Mouse (Mus musculus) liver, embryonic 14 days (tissue): Measurements from ENCODE around the gene Pipox. TPM values are rescaled to one million over a fixed set of nuclear protein-coding genes. Genes with fewer than 3 reads are reported as not detected.

Experiments used
- polyA plus RNA-seq: library from polyadenylated mRNA; depleted of rRNA; stranded (reverse); fragments of >200 nt; gene quantifications from 2 replicates; pipeline ENCODE4 v1.2.3, GENCODE M21; 2012; rRNA removed

The Pipox gene
- 12.8 and 16.4 TPM in 2 replicates for polyA plus RNA-seq

DNA sequence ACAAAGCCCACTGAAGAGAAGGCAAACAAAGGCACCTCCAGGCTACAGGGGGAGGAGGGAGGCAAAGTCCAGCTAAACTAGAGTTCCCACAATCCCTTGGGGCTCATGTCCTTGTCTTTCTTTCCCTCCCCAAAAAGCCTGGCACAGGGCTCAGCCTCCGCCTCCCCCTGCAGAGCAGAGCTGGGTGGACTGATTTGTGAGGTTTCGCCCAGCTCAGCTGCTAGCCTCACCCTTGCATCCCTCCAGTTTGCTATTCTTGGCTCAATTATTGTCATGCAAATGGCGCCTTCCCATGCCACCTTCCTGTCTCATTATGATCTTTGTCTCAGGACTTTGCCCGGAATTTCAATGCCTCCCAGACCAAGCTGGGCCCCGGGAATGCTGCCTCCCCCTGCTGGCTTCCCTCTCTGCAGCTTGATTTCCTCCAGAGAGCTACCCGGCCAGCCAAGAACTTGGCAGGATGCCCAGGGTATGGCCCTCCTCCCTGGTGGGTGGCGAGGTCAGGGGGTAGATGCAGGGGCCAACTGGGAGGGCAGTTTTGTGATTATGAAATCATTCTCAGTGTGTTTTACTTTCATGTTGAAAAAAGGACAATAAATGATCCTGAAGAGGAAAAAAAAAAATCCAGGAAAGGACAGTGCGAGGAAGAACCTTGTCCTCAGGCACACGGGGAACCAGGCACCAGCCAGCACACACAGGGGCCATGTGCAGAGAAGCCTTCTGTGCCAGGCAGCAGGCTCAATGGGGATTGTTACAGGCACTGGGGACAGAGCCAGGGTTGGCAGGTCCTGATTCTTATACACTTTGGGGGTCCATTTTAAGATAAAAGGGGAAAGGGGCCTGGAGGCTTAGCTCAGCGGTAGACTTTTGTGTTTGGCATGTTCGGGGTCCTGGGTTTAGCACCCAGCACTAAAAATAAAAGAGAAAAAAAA is at the start of gene Pipox:
Pipox (minus strand) TSS at position 310 of the 932 bp plus-strand sequence.

DNA sequence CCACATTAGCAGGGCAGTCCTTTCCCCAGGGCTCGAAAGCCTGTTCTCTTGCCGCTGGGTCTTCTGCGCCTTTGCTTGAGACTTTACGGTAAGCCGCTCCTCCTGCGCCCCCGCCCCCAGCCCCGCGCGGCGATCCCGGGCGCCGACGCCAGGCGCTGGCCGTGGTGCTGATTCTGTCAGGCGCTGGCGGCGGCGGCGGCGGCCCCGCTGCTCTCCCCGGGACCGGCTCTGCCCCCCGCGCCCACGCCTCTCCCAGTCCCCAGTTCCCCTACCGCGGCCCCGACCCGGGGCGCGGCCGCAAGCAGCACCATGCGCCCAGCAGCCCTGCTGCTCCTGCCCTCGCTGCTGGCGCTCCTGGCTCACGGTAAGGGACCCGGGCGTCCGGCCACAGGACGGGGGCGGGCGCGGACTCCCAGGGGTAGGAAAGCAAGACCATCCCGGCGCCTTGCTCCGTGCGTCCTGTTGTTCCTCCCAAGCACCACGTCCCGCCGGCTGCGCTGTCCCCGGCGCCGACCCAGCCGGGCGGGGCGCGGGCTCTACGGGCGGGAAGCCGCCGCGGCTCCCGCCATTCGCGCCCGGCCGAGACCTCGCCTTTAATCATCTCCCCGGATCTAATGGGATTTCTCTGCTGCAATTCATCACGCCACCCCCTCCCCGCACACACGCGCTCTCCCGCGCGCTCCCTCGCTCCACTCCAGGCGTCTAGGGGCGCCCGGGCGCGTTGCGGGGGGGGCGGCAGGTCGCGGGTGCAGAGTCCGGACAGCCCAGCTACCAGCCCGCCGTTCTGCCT is 37.0 kb upstream of the Pipox start, which contains the start of gene Sez6:
Sez6 (plus strand) TSS at position 50 of the 790 bp plus-strand sequence.

Other genes starting within 250 kb of the Pipox start
- gene Nufip2, start 207.9 kb downstream of the Pipox start, polyA plus RNA-seq = 8.2 and 10.0 TPM in 2 replicates
- gene Cryba1, start 168.8 kb downstream of the Pipox start, polyA plus RNA-seq = not detected in 2 replicates
- gene Myo18a, start 130.8 kb downstream of the Pipox start, polyA plus RNA-seq = 11.7 and 14.6 TPM in 2 replicates
- not detected in 2 replicates for gene Gm10277, start 106.3 kb downstream of the Pipox start, polyA plus RNA-seq
- gene Sez6, start 36.7 kb upstream of the Pipox start, polyA plus RNA-seq = 0.05 TPM in 1 of 2 replicates, not detected in the other
- 16.6 and 20.0 TPM in 2 replicates for gene Phf12, start 88.7 kb upstream of the Pipox start, polyA plus RNA-seq
- gene Dhrs13, start 138.2 kb upstream of the Pipox start, polyA plus RNA-seq = 8.1 and 9.3 TPM in 2 replicates
- gene Flot2, start 143.8 kb upstream of the Pipox start, polyA plus RNA-seq = 15.5 and 16.9 TPM in 2 replicates
- 8.0 and 10.2 TPM in 2 replicates for gene Eral1, start 186.3 kb upstream of the Pipox start, polyA plus RNA-seq
- 2.3 and 2.6 TPM in 2 replicates for gene Fam222b, start 200.6 kb upstream of the Pipox start, polyA plus RNA-seq